Mouse (Mus musculus): ENCODE data around the gene Col4a2. TPM values are rescaled to one million over a fixed set of nuclear protein-coding genes. Genes with fewer than 3 reads are reported as not detected.

Gene Col4a2
- polyA plus RNA-seq, 1 experiment from 2014 or later: 57.1 TPM

GRCm38 (mm10) chr8:11399706-11400105 lies 87.1 kb downstream of the Col4a2 start:
- peaks cover 18% of the 10 kb centered on the region for H3K4me1 ChIP-seq (ENCODE audit: control insufficient read depth, insufficient read depth, low read length)
- H3K9ac ChIP-seq (replicated peaks; ENCODE audit: low read depth, low read length): no peak overlapping the region
- no peak overlapping the region for H3K4me2 ChIP-seq (replicated peaks; ENCODE audit: low read depth, low read length)
- no peaks in the 10 kb centered on the region for H3K9me3 ChIP-seq (ENCODE audit: control insufficient read depth, low read depth, low read length)
- peak overlapping the region; percentile 77 for H3K27ac ChIP-seq (ENCODE audit: low read length)
- ATAC-seq (ENCODE audit: insufficient number of reproducible peaks, insufficient read depth, low FRiP score, low read depth): no peak
- WGBS: 35% methylated on average over 8 of the region's 8 CpGs
- H3K4me3 ChIP-seq (ENCODE audit: low read depth, low read length): no peak overlapping the region
- H3K36me3 ChIP-seq (ENCODE audit: control insufficient read depth, insufficient read depth, low read length): peaks cover 4% of the 10 kb centered on the region
- no peaks in the 10 kb centered on the region for H3K27me3 ChIP-seq (ENCODE audit: control insufficient read depth, insufficient read depth, low read length)

GRCm38 (mm10) chr8:11400244-11400643 lies 87.6 kb downstream of the Col4a2 start:
- Histone ChIP-seq H3K4me1 (ENCODE audit: control insufficient read depth, insufficient read depth, low read length) (peaks cover 18% of the 10 kb centered on the region), H3K4me2 (replicated peaks; ENCODE audit: low read depth, low read length) (no peak overlapping the region), H3K27me3 (ENCODE audit: control insufficient read depth, insufficient read depth, low read length) (no peaks in the 10 kb centered on the region), H3K36me3 (ENCODE audit: control insufficient read depth, insufficient read depth, low read length) (peaks cover 4% of the 10 kb centered on the region), H3K27ac (ENCODE audit: low read length) (peak overlapping the region; percentile 77; the same call in 1 of the 2 replicates), H3K9me3 (ENCODE audit: control insufficient read depth, low read depth, low read length) (no peaks in the 10 kb centered on the region), H3K4me3 (ENCODE audit: low read depth, low read length) (no peak overlapping the region), H3K9ac (replicated peaks; ENCODE audit: low read depth, low read length) (no peak overlapping the region)
- ATAC-seq (ENCODE audit: insufficient number of reproducible peaks, insufficient read depth, low FRiP score, low read depth): no peak
- 46% methylated on average over 8 of the region's 8 CpGs for WGBS

GRCm38 (mm10) chr8:11401183-11401582 lies 88.6 kb downstream of the Col4a2 start:
- Histone ChIP-seq H3K4me3 (ENCODE audit: low read depth, low read length) (no peak overlapping the region), H3K36me3 (ENCODE audit: control insufficient read depth, insufficient read depth, low read length) (peaks cover 4% of the 10 kb centered on the region), H3K27ac (ENCODE audit: low read length) (no peak overlapping the region), H3K4me1 (ENCODE audit: control insufficient read depth, insufficient read depth, low read length) (peaks cover 26% of the 10 kb centered on the region), H3K9ac (replicated peaks; ENCODE audit: low read depth, low read length) (no peak overlapping the region), H3K9me3 (ENCODE audit: control insufficient read depth, low read depth, low read length) (no peaks in the 10 kb centered on the region), H3K4me2 (replicated peaks; ENCODE audit: low read depth, low read length) (no peak overlapping the region), H3K27me3 (ENCODE audit: control insufficient read depth, insufficient read depth, low read length) (no peaks in the 10 kb centered on the region)
- 92% methylated on average over 5 of the region's 5 CpGs for WGBS
- no peak for ATAC-seq (ENCODE audit: insufficient number of reproducible peaks, insufficient read depth, low FRiP score, low read depth)

GRCm38 (mm10) chr8:11402220-11402619 lies 89.6 kb downstream of the Col4a2 start:
- no peaks in the 10 kb centered on the region for H3K27me3 ChIP-seq (ENCODE audit: control insufficient read depth, insufficient read depth, low read length)
- no peak overlapping the region for H3K4me2 ChIP-seq (replicated peaks; ENCODE audit: low read depth, low read length)
- no peak overlapping the region for H3K27ac ChIP-seq (ENCODE audit: low read length)
- H3K4me3 ChIP-seq (ENCODE audit: low read depth, low read length): no peak overlapping the region
- no peaks in the 10 kb centered on the region for H3K9me3 ChIP-seq (ENCODE audit: control insufficient read depth, low read depth, low read length)
- ATAC-seq (ENCODE audit: insufficient number of reproducible peaks, insufficient read depth, low FRiP score, low read depth): no peak
- peaks cover 32% of the 10 kb centered on the region for H3K4me1 ChIP-seq (ENCODE audit: control insufficient read depth, insufficient read depth, low read length)
- no peak overlapping the region for H3K9ac ChIP-seq (replicated peaks; ENCODE audit: low read depth, low read length)
- H3K36me3 ChIP-seq (ENCODE audit: control insufficient read depth, insufficient read depth, low read length): peaks cover 5% of the 10 kb centered on the region
- 76% methylated on average over 4 of the region's 4 CpGs for WGBS

GRCm38 (mm10) chr8:11403813-11404212 lies 91.2 kb downstream of the Col4a2 start:
- H3K4me2 ChIP-seq (replicated peaks; ENCODE audit: low read depth, low read length): no peak overlapping the region
- H3K4me1 ChIP-seq (ENCODE audit: control insufficient read depth, insufficient read depth, low read length): peaks cover 31% of the 10 kb centered on the region
- H3K9ac ChIP-seq (replicated peaks; ENCODE audit: low read depth, low read length): no peak overlapping the region
- no peaks in the 10 kb centered on the region for H3K9me3 ChIP-seq (ENCODE audit: control insufficient read depth, low read depth, low read length)
- 92% methylated on average over 9 of the region's 9 CpGs for WGBS
- no peak overlapping the region for H3K27ac ChIP-seq (ENCODE audit: low read length)
- no peak for ATAC-seq (ENCODE audit: insufficient number of reproducible peaks, insufficient read depth, low FRiP score, low read depth)
- H3K27me3 ChIP-seq (ENCODE audit: control insufficient read depth, insufficient read depth, low read length): no peaks in the 10 kb centered on the region
- no peak overlapping the region for H3K4me3 ChIP-seq (ENCODE audit: low read depth, low read length)
- peaks cover 7% of the 10 kb centered on the region for H3K36me3 ChIP-seq (ENCODE audit: control insufficient read depth, insufficient read depth, low read length)

GRCm38 (mm10) chr8:11404614-11405013 lies 92.0 kb downstream of the Col4a2 start:
- H3K9ac ChIP-seq (replicated peaks; ENCODE audit: low read depth, low read length): no peak overlapping the region
- H3K4me1 ChIP-seq (ENCODE audit: control insufficient read depth, insufficient read depth, low read length): peaks cover 26% of the 10 kb centered on the region
- no peak for ATAC-seq (ENCODE audit: insufficient number of reproducible peaks, insufficient read depth, low FRiP score, low read depth)
- H3K9me3 ChIP-seq (ENCODE audit: control insufficient read depth, low read depth, low read length): no peaks in the 10 kb centered on the region
- no peak overlapping the region for H3K4me3 ChIP-seq (ENCODE audit: low read depth, low read length)
- H3K27me3 ChIP-seq (ENCODE audit: control insufficient read depth, insufficient read depth, low read length): no peaks in the 10 kb centered on the region
- peaks cover 7% of the 10 kb centered on the region for H3K36me3 ChIP-seq (ENCODE audit: control insufficient read depth, insufficient read depth, low read length)
- 80% methylated on average over 4 of the region's 4 CpGs for WGBS
- no peak overlapping the region for H3K4me2 ChIP-seq (replicated peaks; ENCODE audit: low read depth, low read length)
- H3K27ac ChIP-seq (ENCODE audit: low read length): peak overlapping the region; percentile 48; the same call in 1 of the 2 replicates

- H3K9me3 ChIP-seq (ENCODE audit: control insufficient read depth, low read depth, low read length): no peaks in the 10 kb centered on the region
- WGBS: 37% methylated on average over 13 of the region's 13 CpGs
- H3K4me3 ChIP-seq (ENCODE audit: low read depth, low read length): no peak overlapping the region
- H3K4me2 ChIP-seq (replicated peaks; ENCODE audit: low read depth, low read length): no peak overlapping the region
- peaks cover 15% of the 10 kb centered on the region for H3K4me1 ChIP-seq (ENCODE audit: control insufficient read depth, insufficient read depth, low read length)
- no peaks in the 10 kb centered on the region for H3K27me3 ChIP-seq (ENCODE audit: control insufficient read depth, insufficient read depth, low read length)
- 0 out of 2 replicates have a peak, but pooled peaks have one; percentile 44 for ATAC-seq (ENCODE audit: insufficient number of reproducible peaks, insufficient read depth, low FRiP score, low read depth)
- peaks cover 11% of the 10 kb centered on the region for H3K36me3 ChIP-seq (ENCODE audit: control insufficient read depth, insufficient read depth, low read length)
- peak overlapping the region; percentile 78 for H3K27ac ChIP-seq (ENCODE audit: low read length)
- no peak overlapping the region for H3K9ac ChIP-seq (replicated peaks; ENCODE audit: low read depth, low read length)
Measured at GRCm38 (mm10) chr8:11405722-11406481, 93.3 kb downstream of the Col4a2 start.

GRCm38 (mm10) chr8:11411504-11412124 lies 99.0 kb downstream of the Col4a2 start:
- WGBS: 44% methylated on average over 12 of the region's 12 CpGs
- H3K9me3 ChIP-seq (ENCODE audit: control insufficient read depth, low read depth, low read length): no peaks in the 10 kb centered on the region
- H3K36me3 ChIP-seq (ENCODE audit: control insufficient read depth, insufficient read depth, low read length): peaks cover 12% of the 10 kb centered on the region
- H3K4me2 ChIP-seq (replicated peaks; ENCODE audit: low read depth, low read length): no peak overlapping the region
- peaks cover 11% of the 10 kb centered on the region; the same call in 1 of the 2 replicates for H3K4me1 ChIP-seq (ENCODE audit: control insufficient read depth, insufficient read depth, low read length)
- H3K27ac ChIP-seq (ENCODE audit: low read length): peak overlapping the region; percentile 82
- ATAC-seq (ENCODE audit: insufficient number of reproducible peaks, insufficient read depth, low FRiP score, low read depth): peak; percentile 68; the same call in 1 of the 2 replicates
- H3K27me3 ChIP-seq (ENCODE audit: control insufficient read depth, insufficient read depth, low read length): no peaks in the 10 kb centered on the region
- no peak overlapping the region for H3K4me3 ChIP-seq (ENCODE audit: low read depth, low read length)
- H3K9ac ChIP-seq (replicated peaks; ENCODE audit: low read depth, low read length): no peak overlapping the region
